Mouse (Mus musculus) forebrain, embryonic 11.5 days (tissue): Measurements from ENCODE around the gene Prpf19. TPM values are rescaled to one million over a fixed set of nuclear protein-coding genes. Genes with fewer than 3 reads are reported as not detected.

Experiments
- ATAC-seq: fragments of 200-750 bp; cut with Nextera tagmentation; replicated peaks from 2 replicates; pipeline ENCODE4 v1.8.0; 2017; ENCODE audit warnings: moderate TSS enrichment; ENCODE audit not compliant: low FRiP score
- DNase-seq: peaks from one replicate; pipeline ENCODE4 v3.0.0-alpha.2; 2017; ENCODE audit warnings: low spot score
- H3K27ac ChIP-seq: fragments of 300-500 bp; sonication (generic); 2 replicates; pipeline ENCODE4 v1.5.1; 2014; ENCODE audit warnings: low read depth, low read length
- H3K27me3 ChIP-seq: fragments of 300-500 bp; sonication (generic); 2 replicates; pipeline ENCODE4 v1.6.1; 2014; ENCODE audit warnings: mild to moderate bottlenecking, low read length, mixed read lengths; ENCODE audit not compliant: control insufficient read depth, insufficient read depth
- H3K36me3 ChIP-seq: fragments of 300-500 bp; sonication (generic); 2 replicates; pipeline ENCODE4 v1.6.1; 2014; ENCODE audit warnings: mild to moderate bottlenecking, low read length, moderate library complexity, mixed read lengths; ENCODE audit not compliant: control insufficient read depth, insufficient read depth
- H3K4me1 ChIP-seq: fragments of 300-500 bp; sonication (generic); replicated peaks from 2 replicates; pipeline ENCODE4 v1.6.1; 2014; ENCODE audit warnings: low read length, mixed read lengths; ENCODE audit not compliant: control insufficient read depth, insufficient read depth
- H3K4me2 ChIP-seq: fragments of 300-500 bp; sonication (generic); 2 replicates; pipeline ENCODE4 v1.6.1; 2014; ENCODE audit warnings: low read depth, mild to moderate bottlenecking, low read length, moderate library complexity, mixed read lengths; ENCODE audit not compliant: severe bottlenecking
- H3K4me3 ChIP-seq: fragments of 300-500 bp; sonication (generic); 2 replicates; pipeline ENCODE4 v1.5.1; 2014; ENCODE audit warnings: low read depth, low read length
- H3K9ac ChIP-seq: fragments of 300-500 bp; sonication (generic); 2 replicates; pipeline ENCODE4 v1.6.1; 2014; ENCODE audit warnings: low read length
- H3K9me3 ChIP-seq: fragments of 300-500 bp; sonication (generic); 2 replicates; pipeline ENCODE4 v1.6.1; 2016; ENCODE audit warnings: low read length, mixed read lengths; ENCODE audit not compliant: control insufficient read depth
- WGBS: fragments of 180-500 bp; shearing (Covaris S2); extraction: QIAGEN DNeasy Blood & Tissue Kit; methylation state at CpG from one replicate; pipeline ENCODE4 v1.1.7; 2014; 5-methylcytosine and 5-hydroxymethylcytosine counted together
- polyA plus RNA-seq: library from polyadenylated mRNA; unstranded; fragments of >200 nt; fragmentation: Nextera tagmentation; extraction: Ambion mirVana; gene quantifications from 2 replicates; pipeline ENCODE4 v1.2.1, GENCODE M21; 2014

The Prpf19 gene
- polyA plus RNA-seq, 1 experiment from 2014 or later: 55.5 TPM

DNA sequence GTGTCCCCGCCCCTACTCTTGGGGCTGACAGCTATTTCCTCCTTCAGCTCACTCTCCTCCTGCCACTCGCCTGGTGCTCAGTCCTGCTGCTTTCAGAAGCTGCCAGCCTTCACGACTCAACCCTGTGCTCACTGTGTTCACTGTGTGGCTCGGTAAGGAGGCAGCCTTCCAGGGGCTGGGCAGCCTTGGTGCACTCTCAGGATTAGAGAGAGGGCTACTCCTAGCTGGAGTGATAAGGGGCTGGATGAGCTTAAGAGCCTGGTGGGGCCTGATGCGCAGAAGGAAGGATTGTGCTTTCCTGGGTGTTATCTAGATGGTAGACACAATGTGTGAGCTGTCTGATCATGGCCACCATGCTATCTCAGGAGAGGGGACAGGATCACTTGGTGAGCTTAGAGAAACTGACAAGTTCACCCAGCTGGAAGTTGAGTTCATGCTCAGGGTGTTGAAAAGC, 42.1 kb downstream of the Prpf19 start, which contains the start of gene Ptgdr2:
Gene Ptgdr2 (plus strand): TSS at position 51 of the 454 bp plus-strand sequence.
- DNase-seq (no peak), ATAC-seq (no peak)
- peaks cover 6% of the 10 kb centered on the region; the same call in 1 of the 2 replicates for H3K4me1 ChIP-seq
- H3K4me2 ChIP-seq: no peak within 1 kb of the TSS
- H3K4me3 ChIP-seq: no peak within 1 kb of the TSS
- no peaks in the 10 kb centered on the region for H3K36me3 ChIP-seq
- no peak within 1 kb of the TSS for H3K9ac ChIP-seq
- H3K27me3 ChIP-seq: no peaks in the 10 kb centered on the region
- 67% methylated on average over 5 of the region's 5 CpGs for WGBS
- no peaks in the 10 kb centered on the region for H3K9me3 ChIP-seq
- H3K27ac ChIP-seq: no peak within 1 kb of the TSS

DNA sequence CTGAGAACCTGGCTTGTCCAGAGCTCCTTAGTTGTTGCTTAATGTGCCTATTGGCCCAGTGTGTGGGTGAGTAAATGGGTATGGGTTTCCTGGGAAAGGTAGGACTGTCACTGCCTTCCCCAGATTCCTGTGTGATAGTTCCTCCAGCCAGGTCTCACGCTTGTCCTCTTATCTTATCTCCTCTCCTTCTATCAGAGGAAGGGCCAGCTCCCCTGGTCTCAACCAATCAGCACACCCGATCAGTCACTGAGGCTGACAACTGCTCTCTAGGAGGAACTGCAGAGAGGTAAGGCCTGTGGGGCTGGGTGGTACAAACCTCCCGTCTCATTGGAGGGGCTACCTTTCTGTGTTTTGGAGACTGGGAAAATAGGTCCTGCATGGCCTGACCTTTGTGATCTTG, 43.7 kb downstream of the Prpf19 start:
- no peak overlapping the region for H3K27ac ChIP-seq
- WGBS: 74% methylated on average over 3 of the region's 3 CpGs
- peaks cover 6% of the 10 kb centered on the region; the same call in 1 of the 2 replicates for H3K4me1 ChIP-seq
- no peak overlapping the region for H3K4me2 ChIP-seq
- no peak overlapping the region for H3K4me3 ChIP-seq
- DNase-seq (no peak), ATAC-seq (no peak)
- peaks cover 2% of the 10 kb centered on the region; the same call in 1 of the 2 replicates for H3K36me3 ChIP-seq
- H3K27me3 ChIP-seq: no peaks in the 10 kb centered on the region
- H3K9me3 ChIP-seq: no peaks in the 10 kb centered on the region
- no peak overlapping the region for H3K9ac ChIP-seq

DNA sequence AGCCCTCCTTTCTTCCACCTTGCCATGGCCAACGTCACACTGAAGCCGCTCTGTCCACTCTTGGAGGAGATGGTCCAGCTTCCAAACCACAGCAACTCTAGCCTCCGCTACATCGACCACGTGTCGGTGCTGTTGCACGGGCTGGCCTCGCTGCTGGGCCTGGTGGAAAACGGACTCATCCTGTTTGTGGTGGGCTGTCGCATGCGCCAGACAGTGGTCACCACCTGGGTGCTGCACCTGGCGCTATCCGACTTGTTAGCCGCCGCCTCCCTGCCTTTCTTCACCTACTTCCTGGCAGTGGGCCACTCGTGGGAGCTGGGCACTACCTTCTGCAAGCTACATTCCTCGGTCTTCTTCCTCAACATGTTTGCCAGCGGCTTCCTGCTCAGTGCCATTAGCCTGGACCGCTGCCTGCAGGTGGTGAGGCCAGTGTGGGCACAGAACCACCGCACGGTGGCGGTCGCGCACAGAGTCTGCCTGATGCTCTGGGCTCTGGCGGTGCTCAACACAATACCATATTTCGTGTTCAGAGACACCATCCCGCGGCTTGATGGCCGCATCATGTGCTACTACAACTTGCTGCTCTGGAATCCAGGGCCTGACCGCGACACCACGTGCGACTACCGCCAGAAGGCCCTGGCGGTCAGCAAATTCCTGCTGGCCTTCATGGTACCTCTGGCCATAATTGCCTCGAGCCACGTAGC, 45.2 kb downstream of the Prpf19 start:
- H3K27me3 ChIP-seq: no peaks in the 10 kb centered on the region
- 18% methylated on average over 37 of the region's 37 CpGs for WGBS
- peak overlapping the region; percentile 31 for H3K4me3 ChIP-seq
- H3K27ac ChIP-seq: no peak overlapping the region; the same call in 1 of the 2 replicates
- ATAC-seq (peak; percentile 93), DNase-seq (peak; percentile 94)
- H3K4me1 ChIP-seq: peaks cover 6% of the 10 kb centered on the region; the same call in 1 of the 2 replicates
- H3K9ac ChIP-seq: peak overlapping the region; percentile 59
- H3K4me2 ChIP-seq: peak overlapping the region; percentile 61
- peaks cover 7% of the 10 kb centered on the region; the same call in 1 of the 2 replicates for H3K36me3 ChIP-seq
- no peaks in the 10 kb centered on the region for H3K9me3 ChIP-seq

DNA sequence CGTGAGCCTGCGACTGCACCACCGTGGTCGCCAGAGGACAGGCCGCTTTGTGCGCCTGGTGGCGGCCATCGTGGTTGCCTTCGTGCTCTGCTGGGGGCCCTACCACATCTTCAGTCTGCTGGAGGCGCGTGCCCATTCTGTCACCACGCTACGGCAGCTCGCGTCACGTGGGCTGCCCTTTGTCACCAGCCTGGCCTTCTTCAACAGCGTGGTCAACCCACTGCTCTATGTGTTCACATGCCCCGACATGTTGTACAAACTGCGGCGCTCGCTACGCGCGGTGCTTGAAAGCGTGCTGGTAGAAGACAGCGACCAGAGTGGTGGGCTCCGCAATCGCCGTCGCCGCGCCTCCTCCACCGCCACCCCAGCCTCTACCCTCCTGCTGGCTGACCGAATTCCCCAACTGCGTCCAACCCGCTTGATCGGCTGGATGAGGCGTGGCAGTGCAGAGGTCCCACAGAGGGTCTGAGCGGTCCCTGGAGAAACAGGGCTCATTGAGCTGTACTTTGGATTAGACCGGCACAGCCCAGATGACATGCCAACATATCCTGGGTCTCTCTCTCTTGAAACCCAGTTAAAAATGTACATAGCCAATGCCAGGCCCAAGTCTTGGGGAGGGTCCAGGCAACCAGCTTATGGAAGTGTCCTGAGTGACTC, 45.9 kb downstream of the Prpf19 start:
- 2% methylated on average over 40 of the region's 40 CpGs for WGBS
- ATAC-seq: peak; percentile 84

DNA sequence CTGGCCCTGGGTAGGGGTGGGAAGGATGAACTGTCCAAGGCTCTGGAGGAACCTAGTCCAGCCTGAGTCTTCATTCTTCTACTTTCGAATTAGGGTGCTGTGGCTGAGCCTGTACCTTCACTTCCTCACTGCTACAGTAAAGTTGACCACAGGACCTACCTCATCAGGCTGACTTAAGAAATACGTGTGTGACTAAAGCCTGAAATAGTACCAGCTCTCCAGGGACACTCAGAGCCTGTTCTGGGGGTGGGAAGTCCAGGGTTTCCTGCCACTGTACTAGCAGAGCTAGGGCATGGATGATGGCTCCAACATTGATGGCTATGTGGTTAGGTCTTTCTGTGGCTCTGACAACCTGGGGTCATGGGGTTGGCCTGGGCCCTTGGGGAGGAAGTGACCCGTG, 48.9 kb downstream of the Prpf19 start:
- 85% methylated on average over 3 of the region's 3 CpGs for WGBS
- Histone ChIP-seq H3K9ac (no peak overlapping the region), H3K4me2 (no peak overlapping the region), H3K27me3 (no peaks in the 10 kb centered on the region), H3K27ac (no peak overlapping the region), H3K4me3 (no peak overlapping the region), H3K9me3 (no peaks in the 10 kb centered on the region), H3K4me1 (peaks cover 13% of the 10 kb centered on the region; the same call in 1 of the 2 replicates), H3K36me3 (peaks cover 7% of the 10 kb centered on the region; the same call in 1 of the 2 replicates)
- DNase-seq (no peak), ATAC-seq (no peak)

More for the DNA sequence above, 45.9 kb downstream of the Prpf19 start:
- H3K36me3 ChIP-seq: peaks cover 7% of the 10 kb centered on the region; the same call in 1 of the 2 replicates
- no peaks in the 10 kb centered on the region for H3K27me3 ChIP-seq
- H3K9ac ChIP-seq: peak overlapping the region; percentile 59
- peaks cover 6% of the 10 kb centered on the region; the same call in 1 of the 2 replicates for H3K4me1 ChIP-seq
- H3K4me3 ChIP-seq: peak overlapping the region; percentile 31
- H3K4me2 ChIP-seq: peak overlapping the region; percentile 61
- H3K27ac ChIP-seq: no peak overlapping the region; the same call in 1 of the 2 replicates
- peak; percentile 80 for DNase-seq
- no peaks in the 10 kb centered on the region for H3K9me3 ChIP-seq

DNA sequence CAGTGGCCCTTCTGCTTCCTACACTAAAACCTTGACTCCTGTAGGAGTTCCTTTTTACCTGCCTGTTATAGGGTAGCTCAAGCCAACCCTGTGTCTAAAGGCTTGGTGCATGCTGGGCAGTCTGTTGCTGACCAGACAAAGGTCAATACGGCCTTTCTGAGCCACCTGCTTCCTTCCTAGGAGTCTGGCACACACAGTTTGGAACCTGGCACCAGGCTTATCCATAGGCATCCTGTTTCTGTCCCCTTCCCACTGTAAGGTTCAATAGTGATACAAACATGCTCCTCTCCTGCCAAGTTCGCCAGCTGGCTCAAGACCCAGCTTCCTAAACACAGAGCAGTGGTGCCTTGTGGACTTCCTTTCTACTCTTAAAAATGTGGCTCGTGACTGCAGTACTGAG, 51.5 kb downstream of the Prpf19 start:
- DNase-seq: no peak
- H3K36me3 ChIP-seq: peaks cover 7% of the 10 kb centered on the region; the same call in 1 of the 2 replicates
- 87% methylated on average over 3 of the region's 3 CpGs for WGBS
- H3K4me3 ChIP-seq: no peak overlapping the region
- no peak overlapping the region; the same call in 1 of the 2 replicates for H3K9ac ChIP-seq
- no peak overlapping the region for H3K27ac ChIP-seq
- H3K4me2 ChIP-seq: no peak overlapping the region
- peaks cover 7% of the 10 kb centered on the region; the same call in 1 of the 2 replicates for H3K4me1 ChIP-seq
- H3K27me3 ChIP-seq: no peaks in the 10 kb centered on the region
- no peaks in the 10 kb centered on the region for H3K9me3 ChIP-seq
- ATAC-seq: no peak

DNA sequence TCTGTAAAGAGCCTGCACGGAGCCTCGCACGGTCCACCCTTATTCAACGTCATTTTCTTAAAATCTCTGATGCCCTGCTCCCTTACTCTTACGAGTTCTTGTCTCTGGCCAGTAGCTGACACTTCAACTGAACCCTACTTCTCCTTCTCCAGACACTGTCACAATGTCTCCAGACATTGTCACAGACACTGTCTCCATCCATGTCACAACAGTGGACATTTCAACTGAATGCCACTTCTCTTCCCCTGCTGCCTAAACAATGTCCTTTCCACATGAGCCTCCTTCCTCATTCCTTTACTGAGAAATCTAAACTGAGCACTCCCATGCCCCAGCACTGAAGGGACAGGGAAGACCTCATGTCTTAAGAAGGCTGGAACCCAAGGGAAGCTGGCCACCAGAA, 52.2 kb downstream of the Prpf19 start:
- DNase-seq (no peak), ATAC-seq (no peak)
- Histone ChIP-seq H3K27ac (no peak overlapping the region), H3K4me2 (peak overlapping the region; percentile 92), H3K9ac (peak overlapping the region; percentile 64; the same call in 1 of the 2 replicates), H3K36me3 (peaks cover 7% of the 10 kb centered on the region; the same call in 1 of the 2 replicates), H3K4me1 (peaks cover 7% of the 10 kb centered on the region; the same call in 1 of the 2 replicates), H3K4me3 (peak overlapping the region; percentile 60), H3K27me3 (no peaks in the 10 kb centered on the region), H3K9me3 (no peaks in the 10 kb centered on the region)
- WGBS: 91% methylated on average over 5 of the region's 5 CpGs

DNA sequence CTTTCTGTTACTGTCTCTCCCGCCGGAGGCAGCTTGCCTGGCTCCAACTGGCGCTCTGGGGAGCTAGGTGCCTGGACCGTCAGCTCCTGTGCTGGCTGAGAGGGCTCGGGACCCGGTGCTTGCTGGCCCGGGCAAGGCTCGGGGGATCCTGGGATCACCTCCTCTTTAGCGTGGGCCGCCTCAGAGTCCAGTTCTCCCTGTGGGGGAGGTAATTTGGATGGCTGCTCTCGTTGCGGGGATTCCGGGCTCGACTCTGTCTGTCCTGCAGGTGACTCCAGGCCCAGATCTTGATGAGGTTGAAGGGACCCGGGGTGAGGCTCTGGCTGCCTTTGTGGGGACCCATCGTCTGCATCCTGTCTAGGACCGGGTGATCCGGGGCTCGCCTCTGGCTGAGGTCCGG, 53.4 kb downstream of the Prpf19 start:
- H3K4me2 ChIP-seq: peak overlapping the region; percentile 92
- H3K4me3 ChIP-seq: peak overlapping the region; percentile 60
- H3K27ac ChIP-seq: no peak overlapping the region
- no peaks in the 10 kb centered on the region for H3K9me3 ChIP-seq
- H3K4me1 ChIP-seq: peaks cover 7% of the 10 kb centered on the region; the same call in 1 of the 2 replicates
- WGBS: under 1% methylated on average over 20 of the region's 20 CpGs
- H3K36me3 ChIP-seq: peaks cover 5% of the 10 kb centered on the region; the same call in 1 of the 2 replicates
- H3K27me3 ChIP-seq: no peaks in the 10 kb centered on the region
- ATAC-seq: no peak
- H3K9ac ChIP-seq: peak overlapping the region; percentile 64
- DNase-seq: no peak
